Mouse (Mus musculus) heart, postnatal 25 days (tissue): ENCODE measurements around the gene Emb. TPM values are rescaled to one million over a fixed set of nuclear protein-coding genes. Genes with fewer than 3 reads are reported as not detected.
A peak's percentile ranks its signal among the peaks of the same experiment; 100 is the strongest.

Experiments
- DNase-seq: peaks from one replicate; pipeline ENCODE4 v3.0.0; 2022; ENCODE audit warnings: low spot score
- intact Hi-C: fragments of 180-260 bp; cut with DNase I; formaldehyde crosslinking; loops from one replicate; pipeline ENCODE4 v1.15.1; 2025
- total RNA-seq, 2 experiments: library from RNA; stranded (reverse); gene quantifications; 2 replicates each; pipeline ENCODE4 v1.2.3; 2021

The Emb gene
- total RNA-seq, 2 experiments from 2014 or later, result 9.9 to 11.0 TPM

DNA sequence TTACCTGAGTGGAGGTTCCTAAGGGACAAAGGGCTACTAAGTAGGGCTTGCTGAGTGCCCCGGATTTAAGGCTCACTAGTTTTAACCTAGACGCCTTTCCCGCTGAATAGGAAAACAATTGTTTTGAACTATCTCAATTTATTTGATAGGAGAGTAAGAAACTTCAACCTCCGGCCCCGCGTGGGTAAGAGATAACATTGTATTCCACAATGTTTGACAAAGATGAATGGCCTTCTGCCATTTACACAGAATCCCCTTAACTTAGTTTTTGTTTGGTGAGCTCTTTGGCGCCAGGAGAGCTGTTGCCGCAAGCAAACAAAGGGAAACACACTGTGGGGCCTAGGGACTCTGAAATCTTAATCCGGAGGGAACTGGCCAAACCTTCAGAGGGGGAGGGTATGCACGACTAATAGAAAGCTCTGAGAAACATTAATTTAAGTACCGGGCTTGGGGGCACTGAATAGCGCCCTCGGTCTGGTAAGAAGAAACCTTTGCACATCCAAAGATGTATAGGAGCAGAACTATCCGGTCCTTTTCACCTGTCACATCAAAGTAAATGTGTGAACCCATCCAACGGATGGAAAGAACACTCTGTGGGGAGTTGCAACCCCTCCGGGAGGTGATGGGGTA, 11.7 kb downstream of the Emb start:
- intact Hi-C loops, result no loop called here
- no peak for DNase-seq

DNA sequence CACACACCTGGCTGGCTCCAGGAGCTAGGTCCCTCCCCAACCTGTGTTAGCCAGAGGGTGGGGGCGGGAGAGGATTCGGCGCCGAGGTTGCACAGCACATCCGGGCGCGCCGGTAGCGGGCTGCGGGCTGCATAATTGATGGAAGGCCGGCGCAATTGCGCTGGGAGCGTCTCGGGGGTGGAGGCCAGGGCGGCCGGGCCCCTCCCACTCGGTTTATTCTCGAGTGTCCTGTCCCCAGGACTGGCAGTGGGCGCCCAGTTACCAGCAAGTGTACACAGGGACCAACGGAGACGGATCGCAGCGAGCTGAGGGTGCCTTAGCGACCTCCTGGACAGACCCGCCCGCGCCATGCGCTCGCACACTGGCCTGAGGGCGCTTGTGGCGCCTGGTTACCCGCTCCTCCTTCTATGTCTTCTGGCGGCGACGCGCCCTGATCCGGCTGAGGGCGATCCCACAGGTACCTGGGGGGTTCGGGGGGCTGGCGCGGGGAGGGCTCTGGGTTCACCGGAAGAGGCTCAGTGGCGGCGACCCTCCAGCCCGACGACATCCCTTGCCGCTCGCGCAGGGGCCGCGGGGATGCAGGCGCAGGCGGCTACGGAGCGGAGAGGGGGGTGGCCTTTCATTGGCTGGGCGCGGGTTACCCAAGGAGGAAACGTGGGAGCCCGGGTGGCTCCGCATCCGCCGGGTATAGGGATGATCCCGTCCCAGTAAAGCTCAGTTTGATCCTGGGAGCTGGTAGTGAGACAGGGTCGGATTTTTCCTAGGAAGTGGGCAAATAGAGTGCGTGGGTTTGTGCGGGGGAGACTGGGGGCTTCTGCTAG, 12.4 kb downstream of the Emb start, which contains the start of gene Gm17509:
Gene Gm17509 (minus strand): TSS at position 575 of the 821 bp plus-strand sequence.
- intact Hi-C loops, result no loop called here
- DNase-seq, result peak; percentile 10

DNA sequence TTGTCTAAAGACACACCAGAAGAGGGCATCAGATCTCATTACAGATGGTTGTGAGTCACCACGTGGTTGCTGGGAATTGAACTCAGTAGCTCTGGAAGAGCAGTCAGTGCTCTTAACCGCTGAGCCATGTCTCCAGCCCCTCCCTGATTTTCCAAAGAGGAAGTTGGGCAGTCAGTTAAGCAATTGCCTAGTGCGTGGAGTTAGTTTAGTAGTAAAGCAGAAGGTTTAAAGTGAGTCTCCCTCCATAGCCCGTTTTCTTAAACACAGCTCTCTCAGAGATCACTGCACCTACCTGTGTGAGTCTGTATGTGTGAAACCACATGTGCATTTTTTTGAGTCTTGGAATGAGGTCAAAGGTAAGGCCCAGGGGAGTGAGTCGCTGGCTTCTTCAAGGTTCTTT, 14.8 kb downstream of the Emb start:
- no peak for DNase-seq
- intact Hi-C loops, result no loop called here

DNA sequence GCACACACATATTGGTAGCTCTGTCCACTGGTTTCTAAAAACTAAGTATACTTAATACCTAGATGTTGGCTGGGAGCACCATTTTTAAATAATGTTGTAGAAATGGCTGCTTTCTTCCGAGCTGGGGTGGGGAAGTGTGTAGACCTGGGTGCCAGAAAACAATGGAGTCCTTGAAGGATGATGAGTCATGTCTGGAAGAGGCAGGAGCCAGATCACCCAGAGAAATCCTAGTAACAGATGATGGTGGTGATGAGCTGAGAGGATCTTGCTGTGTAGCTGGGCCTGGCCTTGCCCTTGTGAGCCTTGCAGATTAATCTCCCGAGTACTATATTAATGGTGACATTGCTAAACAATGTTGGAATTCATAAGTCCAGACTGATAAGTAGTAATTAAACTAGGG, 16.6 kb downstream of the Emb start:
- DNase-seq, result no peak
- intact Hi-C loops, result no loop called here

DNA sequence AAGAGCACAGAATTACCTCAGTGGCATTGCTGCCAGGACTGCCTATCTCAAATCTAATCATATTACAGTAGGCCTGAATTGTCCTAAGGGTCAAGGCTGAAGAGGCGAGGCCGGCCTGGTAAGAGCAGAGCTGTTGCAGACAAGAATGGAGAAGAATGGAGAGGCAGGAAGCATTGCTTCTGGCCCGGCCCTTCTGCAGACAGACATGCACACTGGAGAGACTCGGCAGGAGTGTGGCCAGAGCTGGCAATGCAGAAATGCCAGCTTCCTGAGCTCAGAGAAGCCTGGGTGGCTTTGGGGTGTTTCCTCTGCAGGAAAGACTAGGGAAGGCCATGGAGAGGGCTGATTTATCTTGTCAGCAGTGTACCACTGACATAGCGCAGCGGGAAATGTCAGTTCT, 17.2 kb downstream of the Emb start:
- DNase-seq, result no peak

DNA sequence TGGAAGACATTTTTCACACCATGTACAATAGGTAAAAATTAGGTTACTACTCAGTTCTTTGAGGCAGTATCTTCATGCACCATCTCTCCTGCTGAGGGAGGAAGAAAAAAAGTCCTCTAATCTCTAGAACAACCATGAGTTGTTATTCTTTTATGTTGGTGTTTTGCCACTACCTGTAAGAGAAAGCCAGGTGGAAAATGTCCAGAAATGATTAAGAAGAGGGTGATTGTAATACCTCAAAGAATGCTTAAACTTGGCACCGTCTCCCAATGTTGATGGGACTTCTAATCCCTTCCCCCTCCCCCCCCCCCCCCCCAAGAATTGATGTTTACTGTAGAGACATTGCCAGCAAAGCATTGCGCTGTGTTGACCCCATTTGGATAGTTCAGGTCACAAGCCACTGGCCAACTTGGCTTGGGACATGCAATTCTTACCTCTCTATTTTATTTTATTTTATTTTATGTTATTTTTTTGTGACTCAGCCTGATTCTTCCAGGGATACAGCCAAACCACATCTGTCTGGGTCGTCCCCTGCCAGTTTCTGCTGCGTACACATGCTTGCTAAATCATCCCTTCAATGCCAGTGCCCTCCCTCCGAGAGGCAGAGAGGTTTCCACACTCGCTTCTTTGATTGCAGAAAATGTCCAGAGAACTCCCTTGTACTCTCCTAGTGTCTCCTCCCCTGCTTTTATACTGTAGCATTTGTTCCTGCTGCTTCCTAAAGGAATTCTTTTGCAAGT, 22.2 kb downstream of the Emb start:
- intact Hi-C loops, result no loop called here
- no peak for DNase-seq

More for the DNA sequence above, 17.2 kb downstream of the Emb start:
- intact Hi-C loops, result no loop called here

DNA sequence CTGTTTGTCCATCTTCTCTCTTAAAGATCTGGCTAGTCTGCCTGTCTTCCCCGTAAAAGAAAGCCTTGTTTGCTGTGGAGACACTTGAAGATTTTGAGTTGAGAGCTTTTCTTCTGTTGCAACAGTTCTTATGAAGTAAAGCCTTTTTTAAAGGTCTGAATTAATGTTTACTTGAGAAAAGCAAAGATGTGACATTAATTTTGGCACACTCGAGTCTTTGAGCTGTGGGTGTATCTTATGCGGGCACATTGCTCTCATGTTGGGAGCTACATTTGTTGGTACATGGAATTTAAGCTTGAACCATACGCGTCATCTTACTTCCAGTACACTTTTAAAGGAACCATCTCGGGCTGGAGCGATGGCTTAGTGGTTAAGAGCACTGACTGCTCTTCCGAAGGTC, 25.5 kb downstream of the Emb start:
- no peak for DNase-seq
- intact Hi-C loops, result no loop called here

DNA sequence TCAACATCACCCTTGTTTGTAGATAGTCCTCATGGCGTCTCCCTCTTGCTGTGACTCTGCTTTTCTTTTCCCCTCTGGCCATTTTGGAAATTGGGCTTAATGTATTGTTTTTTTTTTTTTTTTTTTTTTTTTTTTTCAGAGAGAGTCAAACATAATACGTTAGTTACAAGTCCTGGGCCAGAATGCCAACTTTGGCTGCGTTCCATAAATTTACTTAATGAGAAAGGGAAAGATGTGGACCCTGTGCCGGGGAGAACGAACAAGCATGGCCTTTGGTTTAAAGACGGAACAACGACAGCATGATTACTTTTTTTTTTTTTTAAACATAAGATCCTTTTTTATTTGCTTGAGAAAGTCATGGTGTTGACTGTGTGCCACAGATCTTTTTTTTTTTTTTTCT, 26.1 kb downstream of the Emb start:
- intact Hi-C loops, result no loop called here
- DNase-seq, result no peak

DNA sequence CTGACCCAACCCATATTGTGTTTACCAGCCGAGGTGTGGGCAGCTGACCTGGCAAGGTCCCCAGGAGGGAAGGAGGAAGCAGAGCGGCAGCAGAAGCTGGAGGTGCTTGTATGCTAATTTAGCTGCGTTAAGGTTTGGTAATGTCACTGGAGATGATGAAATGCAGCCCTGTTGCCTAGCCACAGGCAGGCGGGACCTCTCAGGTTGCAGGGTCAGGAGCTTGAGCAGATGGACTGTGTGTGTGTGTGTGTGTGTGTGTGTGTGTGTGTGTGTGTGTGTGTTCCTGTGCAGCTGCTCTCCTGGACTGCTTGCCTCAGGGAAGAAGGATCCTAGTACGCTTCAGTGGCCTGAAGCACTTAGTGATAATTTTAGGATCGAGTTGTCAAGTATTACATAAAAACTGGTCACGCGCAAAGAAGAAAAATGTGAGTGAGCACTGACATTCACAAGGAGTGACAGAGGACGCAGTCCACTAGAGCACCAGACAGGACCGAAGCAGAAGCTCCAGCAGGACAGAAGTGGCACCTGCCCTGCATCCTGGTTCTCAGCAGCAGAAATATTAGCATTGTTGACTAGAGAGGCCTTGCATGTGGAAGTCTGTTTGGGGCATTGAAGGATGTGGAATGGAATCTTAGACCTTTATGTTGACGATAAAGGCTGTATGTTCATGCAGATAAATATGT, 27.3 kb downstream of the Emb start:
- intact Hi-C loops, result no loop called here
- no peak for DNase-seq

DNA sequence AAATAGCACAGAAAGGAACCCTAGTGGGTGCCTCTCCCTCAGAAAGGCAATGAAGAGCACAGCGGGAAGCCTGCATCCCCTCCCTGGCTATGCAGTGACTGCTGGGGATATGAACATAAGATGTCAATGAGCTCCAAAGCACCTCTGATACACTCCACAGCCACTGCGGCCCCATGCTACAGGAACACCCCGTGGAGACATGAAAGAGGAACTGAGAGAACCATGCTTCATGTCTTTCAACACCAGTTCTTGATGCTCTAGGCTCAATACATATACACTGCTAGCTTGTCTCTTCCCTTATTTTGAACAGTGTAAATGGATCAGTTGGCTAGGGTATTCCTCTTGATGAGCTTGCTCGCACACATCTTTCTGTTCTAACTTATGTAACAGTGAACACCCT, 28.8 kb downstream of the Emb start:
- DNase-seq, result no peak
- intact Hi-C loops, result no loop called here

DNA sequence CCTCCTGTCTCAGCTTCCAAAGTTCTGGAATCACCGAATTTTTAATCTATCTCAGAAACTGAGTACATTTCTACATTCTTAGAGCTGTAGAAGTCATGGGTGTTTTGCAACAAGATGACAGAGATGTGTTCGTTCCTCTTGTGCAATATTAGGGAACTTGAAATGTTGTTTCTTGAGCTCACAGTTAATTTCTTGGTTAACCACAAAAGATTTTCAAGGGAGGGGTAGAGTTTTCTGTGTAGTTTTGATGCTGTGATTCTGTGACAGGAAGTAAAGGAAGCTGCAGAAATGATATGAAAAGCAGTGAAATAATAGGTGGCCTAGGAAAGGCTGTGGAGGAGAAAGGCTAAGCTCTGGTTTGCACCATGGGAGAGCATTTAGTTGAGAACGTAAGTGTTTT, 33.7 kb downstream of the Emb start:
- DNase-seq, result no peak
- intact Hi-C loops, result no loop called here

DNA sequence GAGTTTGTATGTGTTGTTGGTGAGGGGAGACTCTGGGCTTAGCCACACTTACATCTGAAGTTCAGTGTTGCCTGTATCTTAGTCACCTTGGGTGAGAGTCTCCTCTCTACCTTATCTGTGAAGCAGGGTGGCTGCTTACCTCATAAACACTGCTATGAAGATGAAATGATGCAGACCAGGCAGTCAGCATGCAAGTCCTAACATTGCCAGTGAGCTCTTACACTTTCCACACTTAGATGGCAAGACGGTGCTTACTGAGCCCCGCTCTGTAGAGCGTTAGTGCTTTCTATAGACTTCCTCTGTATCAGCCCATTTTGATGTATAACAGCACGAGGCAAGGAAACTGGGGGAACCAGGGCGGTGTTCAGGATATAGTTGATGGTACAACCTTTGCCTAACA, 34.3 kb downstream of the Emb start:
- no peak for DNase-seq
- intact Hi-C loops, result no loop called here

DNA sequence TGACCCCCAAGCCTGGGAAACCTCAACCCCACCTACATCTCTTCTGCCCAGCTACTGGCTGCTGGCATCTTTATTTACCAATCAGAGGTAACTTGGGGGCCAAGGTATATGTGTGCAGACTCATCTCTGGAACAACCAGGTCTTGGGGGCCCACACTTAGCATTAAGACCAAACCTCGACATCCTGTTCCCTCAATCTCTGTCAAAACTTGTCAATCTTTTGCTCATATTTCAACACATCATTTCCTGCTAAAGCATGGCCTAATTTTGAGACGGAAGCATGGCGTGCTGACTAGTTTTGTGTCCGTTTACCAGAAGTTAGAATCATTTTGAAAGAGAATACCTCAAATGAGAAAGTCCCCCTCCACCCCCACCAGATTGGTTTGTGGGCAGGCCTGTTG, 52.4 kb downstream of the Emb start:
- no peak for DNase-seq

DNA sequence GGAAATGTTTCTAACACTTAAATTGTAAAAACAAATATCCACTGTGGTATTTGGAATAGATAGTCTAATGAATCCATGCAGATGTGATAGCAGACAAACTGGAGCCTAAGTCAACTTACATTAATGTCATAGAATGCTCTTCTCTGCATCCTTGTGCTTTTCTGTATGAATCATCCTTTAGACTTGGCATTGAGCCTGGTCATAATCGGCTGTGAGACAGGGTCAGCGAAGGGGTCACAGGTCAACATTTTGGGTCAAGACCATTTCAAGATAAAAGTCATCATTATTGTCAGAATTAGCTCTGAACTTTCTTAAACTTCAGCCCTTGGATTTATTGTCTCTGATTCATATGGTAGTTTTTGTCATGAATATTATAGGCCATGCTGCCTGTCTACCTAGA, 57.8 kb downstream of the Emb start:
- intact Hi-C loops, result no loop called here
- DNase-seq, result no peak

More for the DNA sequence above, 52.4 kb downstream of the Emb start:
- intact Hi-C loops, result no loop called here

DNA sequence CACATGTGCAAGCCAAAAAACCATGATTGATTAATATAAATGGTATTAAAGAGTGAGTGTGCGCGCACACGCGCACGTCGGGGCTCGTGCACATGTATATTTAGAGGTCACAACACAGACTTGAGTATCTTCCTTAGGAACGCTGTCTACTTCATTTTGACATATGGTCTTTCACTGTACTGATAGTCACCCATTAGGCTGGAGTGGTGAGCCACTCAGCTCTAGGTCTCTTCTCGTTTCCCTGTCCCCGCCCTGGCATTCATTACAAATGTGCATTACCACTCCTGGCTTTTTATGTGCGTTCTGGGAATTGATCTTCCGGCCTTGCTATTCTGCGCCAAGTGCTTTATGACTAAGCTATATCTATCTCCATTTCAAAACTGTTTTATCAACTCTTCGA, 59.6 kb downstream of the Emb start:
- no peak for DNase-seq
- intact Hi-C loops, result no loop called here

DNA sequence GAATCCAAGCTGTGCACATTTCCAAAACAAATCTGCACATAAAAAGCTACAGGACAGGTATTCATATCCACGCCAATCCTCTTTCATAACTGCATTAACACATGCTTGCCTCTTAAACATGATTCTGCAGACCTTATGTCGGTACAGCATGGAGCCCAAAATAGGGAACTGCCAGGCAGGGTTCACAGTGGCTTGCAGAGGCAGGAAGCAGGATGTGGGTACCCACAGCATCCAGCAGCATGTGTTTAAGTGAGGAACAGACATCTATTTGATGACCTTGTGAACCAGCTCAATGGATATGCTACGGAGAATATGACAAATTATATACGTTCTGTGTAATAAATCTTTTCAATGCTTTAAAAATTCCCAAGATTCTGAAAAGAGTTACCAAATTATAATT, 75.7 kb downstream of the Emb start:
- DNase-seq, result no peak
- intact Hi-C loops, result no loop called here

DNA sequence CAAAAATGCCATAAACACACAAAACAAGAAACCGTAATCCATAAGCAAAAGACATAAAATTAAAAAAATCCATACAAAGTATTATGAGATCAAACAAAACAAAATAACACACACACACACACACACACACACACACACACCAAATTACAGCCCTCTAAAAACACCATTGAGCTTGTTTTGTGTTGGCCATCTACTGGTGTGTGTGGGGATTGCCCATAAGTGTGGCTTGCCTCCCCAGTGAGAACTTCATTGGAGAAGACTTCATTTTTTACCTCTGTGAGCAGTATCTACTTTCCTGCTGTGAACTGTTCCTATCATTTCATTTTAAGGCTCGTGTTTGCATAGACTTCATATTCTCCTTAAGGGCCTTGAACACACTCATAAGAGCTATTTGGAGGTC, 78.6 kb downstream of the Emb start:
- intact Hi-C loops, result loop anchor here (5.0 kb wide), 1 partner anchor 155 kb away; no protein-coding TSS in a partner anchor

DNA sequence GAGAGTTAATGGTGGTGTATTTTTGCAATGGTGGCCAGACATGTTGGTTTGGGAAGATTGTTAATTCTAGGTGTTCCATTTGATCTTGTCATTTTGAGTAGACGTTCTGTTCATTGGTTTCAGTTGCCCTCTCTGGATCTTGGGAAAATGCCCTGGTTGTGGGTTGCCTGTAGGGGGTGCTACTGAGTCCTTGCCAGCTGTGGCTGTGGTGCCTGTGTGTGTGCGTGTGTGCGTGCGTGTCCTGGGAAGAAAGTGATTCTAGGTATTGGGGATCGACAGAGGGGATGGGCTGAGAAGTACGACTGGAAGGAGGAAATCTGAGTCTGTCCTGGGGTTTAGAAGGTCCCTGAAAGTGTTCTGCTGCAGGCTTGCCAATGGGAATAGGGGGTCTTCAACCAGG, 79.1 kb downstream of the Emb start:
- intact Hi-C loops, result loop anchor here (5.0 kb wide), 1 partner anchor 155 kb away; no protein-coding TSS in a partner anchor
- DNase-seq, result no peak

More for the DNA sequence above, 78.6 kb downstream of the Emb start:
- no peak for DNase-seq

DNA sequence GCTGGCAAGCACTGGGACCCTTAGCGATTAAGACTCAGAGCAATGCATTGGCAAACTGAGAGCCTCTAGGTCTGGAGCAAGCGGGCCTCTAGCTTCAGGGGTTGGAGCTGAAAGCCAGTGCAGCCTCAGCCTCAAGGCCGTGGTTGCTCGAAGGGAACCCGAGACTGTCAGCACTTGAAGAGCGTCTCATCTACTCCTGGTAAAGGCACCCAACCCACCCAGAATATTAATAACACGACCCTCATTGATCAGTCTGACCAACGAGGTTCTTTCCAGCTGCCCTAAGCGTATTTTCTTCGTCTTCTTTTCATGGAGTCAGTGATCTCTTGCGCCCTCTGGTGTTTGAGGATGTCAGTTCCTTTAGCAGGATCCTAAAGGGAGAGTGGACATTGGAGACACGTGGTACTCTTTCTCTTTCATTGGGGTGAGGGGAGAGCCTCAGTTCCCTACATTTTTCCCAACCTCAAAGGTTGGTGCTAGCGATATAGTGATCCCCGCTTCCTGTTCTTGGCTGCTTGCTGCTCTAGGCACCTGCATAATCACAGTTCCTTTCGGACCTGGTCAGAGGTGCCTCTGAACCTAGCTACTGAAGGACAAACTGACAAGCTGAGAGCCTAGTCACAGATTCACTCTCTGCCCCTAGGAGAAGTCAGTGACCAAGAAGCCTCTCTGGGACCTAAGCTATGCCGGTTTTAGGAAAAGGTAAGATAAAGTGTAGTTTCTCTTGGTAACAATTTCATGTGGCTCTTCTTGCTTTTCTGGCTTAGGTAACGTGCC, 81.3 kb downstream of the Emb start:
- DNase-seq, result no peak
- intact Hi-C loops, result loop anchor here (1.0 to 5.0 kb wide), 3 partner anchors 86 to 157 kb away; no protein-coding TSS in a partner anchor
